Mouse (Mus musculus) lung, postnatal 0 days (tissue): Measurements from ENCODE around the gene Brcc3. TPM values are rescaled to one million over a fixed set of nuclear protein-coding genes. Genes with fewer than 3 reads are reported as not detected.
"Not testable (repeated sequence)": the region's sequence is repeated elsewhere in the genome, so short reads cannot be mapped to it uniquely, and the experiment has no call there.

Source experiments
- ATAC-seq: fragments of 200-750 bp; cut with Nextera tagmentation; 2 replicates; pipeline ENCODE4 v1.8.0; 2017; ENCODE audit warnings: moderate library complexity
- DNase-seq: peaks from one replicate; pipeline ENCODE4 v3.0.0-alpha.2; 2016; ENCODE audit warnings: low spot score
- H3K27ac ChIP-seq: fragments of 300-500 bp; sonication (generic); 2 replicates; pipeline ENCODE4 v1.5.1; 2014; ENCODE audit warnings: antibody characterized with exemption, mild to moderate bottlenecking, low read length, mixed read lengths
- H3K27me3 ChIP-seq: fragments of 300-500 bp; sonication (generic); replicated peaks from 2 replicates; pipeline ENCODE4 v1.6.1; 2014; ENCODE audit warnings: low read length, mixed read lengths; ENCODE audit not compliant: insufficient read depth
- H3K36me3 ChIP-seq: fragments of 300-500 bp; sonication (generic); 2 replicates; pipeline ENCODE4 v1.6.1; 2014; ENCODE audit warnings: low read length, mixed read lengths; ENCODE audit not compliant: insufficient read depth
- H3K4me1 ChIP-seq: fragments of 300-500 bp; sonication (generic); 2 replicates; pipeline ENCODE4 v1.6.1; 2014; ENCODE audit warnings: antibody characterized with exemption, low read depth, low read length, mixed read lengths; ENCODE audit not compliant: insufficient read depth
- H3K4me2 ChIP-seq: fragments of 300-500 bp; sonication (generic); replicated peaks from 2 replicates; pipeline ENCODE4 v1.6.1; 2014; ENCODE audit warnings: low read depth, mild to moderate bottlenecking, low read length, moderate library complexity, mixed read lengths
- H3K4me3 ChIP-seq: fragments of 300-500 bp; sonication (generic); 2 replicates; pipeline ENCODE4 v1.5.1; 2014; ENCODE audit warnings: low read depth, low read length
- H3K9ac ChIP-seq: fragments of 300-500 bp; sonication (generic); replicated peaks from 2 replicates; pipeline ENCODE4 v1.6.1; 2014; ENCODE audit warnings: low read depth, mild to moderate bottlenecking
- H3K9me3 ChIP-seq: fragments of 300-500 bp; sonication (generic); 2 replicates; pipeline ENCODE4 v1.6.1; 2016; ENCODE audit warnings: low read length, mixed read lengths
- CTCF ChIP-seq: IDR thresholded peaks from 2 replicates; pipeline ENCODE4 v1.5.1; 2016; ENCODE audit warnings: antibody characterized with exemption, mild to moderate bottlenecking
- EP300 ChIP-seq: IDR thresholded peaks from 2 replicates; pipeline ENCODE4 v1.6.1; 2016; ENCODE audit warnings: antibody characterized with exemption, mild to moderate bottlenecking, control low read depth
- WGBS: fragments of 180-500 bp; shearing (Covaris S2); extraction: QIAGEN DNeasy Blood & Tissue Kit; methylation state at CpG from one replicate; pipeline ENCODE4 v1.1.7; 2014; 5-methylcytosine and 5-hydroxymethylcytosine counted together
- polyA plus RNA-seq: library from polyadenylated mRNA; unstranded; fragments of >200 nt; fragmentation: Nextera tagmentation; extraction: Ambion mirVana; gene quantifications from 2 replicates; pipeline ENCODE4 v1.2.1, GENCODE M21; 2015

Brcc3 gene
- polyA plus RNA-seq, 1 experiment from 2014 or later = 27.9 TPM

DNA sequence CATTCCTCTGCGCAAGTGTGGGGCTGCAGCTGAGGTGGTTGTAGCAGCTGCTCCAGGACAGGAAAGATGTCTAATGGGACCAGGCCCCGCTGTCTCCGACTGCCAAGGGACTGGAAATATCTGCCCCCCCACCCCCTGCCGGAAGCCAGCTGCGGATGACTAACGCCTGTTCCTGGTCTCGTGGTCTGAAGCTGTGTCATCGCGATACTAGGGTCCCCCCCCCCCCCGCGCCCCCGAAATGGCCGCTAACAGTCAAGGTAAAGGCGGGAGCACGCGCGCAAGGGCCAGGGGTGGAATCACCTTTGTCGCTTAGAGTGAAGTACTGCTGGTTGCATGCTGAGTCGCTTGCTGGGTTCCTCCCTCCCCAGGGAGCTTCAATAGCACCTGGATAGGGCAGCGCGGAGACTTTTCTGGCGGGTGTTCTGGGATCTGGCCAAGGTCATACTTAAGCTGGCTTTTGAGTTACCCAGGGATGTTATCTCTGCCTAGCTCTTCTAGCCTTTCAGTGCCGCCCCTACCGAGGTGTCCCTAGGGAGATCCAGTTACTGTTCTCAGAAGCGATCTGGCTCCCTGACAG, 34.1 kb upstream of the Brcc3 start, which contains the start of the genes Fundc2 and F8:
TSS of gene Fundc2 (plus strand) at position 205 of the 577 bp plus-strand sequence.
TSS of gene F8 (minus strand) at position 421 of the 577 bp plus-strand sequence.
- no peaks in the 10 kb centered on the region for H3K27me3 ChIP-seq
- peak within 1 kb of the TSS; percentile 48 for H3K4me2 ChIP-seq
- 12% methylated on average over 13 of the region's 25 CpGs for WGBS
- H3K4me1 ChIP-seq = no peaks in the 10 kb centered on the region
- no peaks in the 10 kb centered on the region for H3K36me3 ChIP-seq
- DNase-seq (peak; percentile 88), ATAC-seq (peak; percentile 99)
- H3K9ac ChIP-seq = peak within 1 kb of the TSS; percentile 35
- H3K4me3 ChIP-seq = peak within 1 kb of the TSS; percentile 50
- TF ChIP-seq EP300 (peak; percentile 68; the same call in 1 of the 2 replicates), CTCF (no peak)
- H3K27ac ChIP-seq = peak within 1 kb of the TSS; percentile 71
- no peaks in the 10 kb centered on the region for H3K9me3 ChIP-seq

DNA sequence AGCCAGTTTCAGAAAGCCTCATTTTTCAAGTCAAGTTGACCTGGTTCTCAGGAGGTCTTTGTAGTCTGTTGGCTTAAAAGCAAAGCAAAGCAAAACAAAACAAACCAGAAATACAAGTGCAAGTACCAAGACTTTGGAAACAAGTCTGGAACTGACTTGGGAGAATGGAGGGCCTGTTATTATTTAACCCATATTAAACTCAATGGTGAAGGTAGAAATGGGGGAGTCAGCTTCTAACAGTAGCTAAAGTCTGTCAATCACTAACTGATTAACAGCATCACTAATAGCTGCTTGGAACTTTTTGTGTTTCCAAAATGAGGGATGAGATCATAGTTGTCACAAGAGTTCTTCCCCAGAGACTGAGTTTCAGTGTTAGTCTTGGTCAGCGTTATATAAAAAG, 17.0 kb upstream of the Brcc3 start:
- H3K4me2 ChIP-seq = no peak overlapping the region
- H3K36me3 ChIP-seq = no peaks in the 10 kb centered on the region
- no peaks in the 10 kb centered on the region for H3K4me1 ChIP-seq
- H3K27me3 ChIP-seq = no peaks in the 10 kb centered on the region
- whole genome bisulfite sequencing = 86% methylated on average over 1 of the region's 1 CpGs
- H3K27ac ChIP-seq = no peak overlapping the region
- ATAC-seq (no peak), DNase-seq (no peak)
- H3K9ac ChIP-seq = no peak overlapping the region
- H3K4me3 ChIP-seq = no peak overlapping the region
- no peaks in the 10 kb centered on the region for H3K9me3 ChIP-seq
- TF ChIP-seq EP300 = no peak
- TF ChIP-seq CTCF = no peak

DNA sequence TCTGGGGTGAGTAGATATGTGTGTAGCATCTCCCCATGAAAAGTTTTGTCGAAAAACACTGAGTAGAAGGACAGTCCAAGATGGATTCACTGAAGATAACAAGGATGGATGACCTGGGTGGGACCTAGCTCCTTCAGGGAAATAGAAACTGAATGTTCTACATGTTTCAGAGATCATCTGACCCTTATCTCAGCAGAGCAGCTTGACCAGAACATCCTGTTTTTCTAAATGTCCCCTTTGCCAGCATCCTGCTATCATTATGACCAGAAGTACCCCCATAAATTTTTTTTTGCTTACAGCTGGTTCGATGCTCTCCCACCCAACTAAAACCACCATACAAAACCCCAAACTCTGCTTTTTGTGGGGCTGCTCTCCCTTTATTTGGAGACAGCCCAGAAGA, 13.8 kb upstream of the Brcc3 start:
- ATAC-seq (no peak), DNase-seq (peak; percentile 7)
- Histone ChIP-seq H3K36me3 (no peaks in the 10 kb centered on the region), H3K27ac (no peak overlapping the region), H3K27me3 (no peaks in the 10 kb centered on the region), H3K9ac (no peak overlapping the region), H3K9me3 (no peaks in the 10 kb centered on the region), H3K4me3 (no peak overlapping the region), H3K4me1 (no peaks in the 10 kb centered on the region), H3K4me2 (no peak overlapping the region)
- TF ChIP-seq EP300 (peak; percentile 58; the same call in 1 of the 2 replicates), CTCF (no peak)
- 71% methylated on average over 2 of the region's 2 CpGs for WGBS

DNA sequence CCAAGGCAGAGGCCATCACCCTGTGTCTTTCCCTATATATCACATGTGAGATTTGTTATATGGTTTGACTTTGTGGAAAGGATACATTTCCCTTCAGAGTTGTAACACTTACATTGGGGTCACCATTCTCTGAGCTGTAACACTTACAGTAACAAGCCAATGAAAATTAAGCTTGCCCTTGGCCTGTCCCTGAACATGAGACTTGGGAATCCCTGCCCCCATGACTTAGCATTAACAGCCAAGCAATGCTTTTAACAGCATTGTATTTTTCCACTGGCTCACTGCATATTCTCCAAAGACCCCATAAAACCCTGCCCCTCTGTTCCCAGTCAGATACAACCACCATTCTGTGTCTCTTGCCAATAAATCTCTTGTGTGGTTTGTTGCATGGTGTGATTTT, 13.1 kb upstream of the Brcc3 start:
- no peak overlapping the region for H3K27ac ChIP-seq
- DNase-seq (no peak), ATAC-seq (no peak)
- H3K9me3 ChIP-seq = no peaks in the 10 kb centered on the region
- no peak overlapping the region for H3K9ac ChIP-seq
- H3K36me3 ChIP-seq = no peaks in the 10 kb centered on the region
- H3K27me3 ChIP-seq = no peaks in the 10 kb centered on the region
- H3K4me2 ChIP-seq = no peak overlapping the region
- no peak overlapping the region for H3K4me3 ChIP-seq
- H3K4me1 ChIP-seq = no peaks in the 10 kb centered on the region
- TF ChIP-seq CTCF = no peak
- TF ChIP-seq EP300 = no peak

DNA sequence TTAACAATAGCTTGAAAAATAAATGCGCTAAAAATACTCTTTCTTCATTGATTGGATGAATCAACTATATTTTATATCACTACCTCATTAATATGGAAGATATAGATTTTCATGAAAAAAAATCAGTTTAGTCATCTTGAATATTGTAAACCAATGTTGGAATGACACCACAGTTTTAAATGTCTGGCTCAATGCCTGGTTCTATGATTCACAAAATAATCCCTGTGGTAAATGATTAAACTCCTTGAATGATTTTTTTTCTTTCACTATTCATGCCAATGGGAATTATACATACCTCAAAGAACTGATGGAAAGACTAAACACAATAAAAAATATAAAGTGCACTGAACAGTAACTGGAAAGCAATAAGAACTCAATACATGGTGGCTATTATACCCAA, 6.7 kb upstream of the Brcc3 start:
- Histone ChIP-seq H3K4me1 (no peaks in the 10 kb centered on the region), H3K36me3 (no peaks in the 10 kb centered on the region), H3K4me2 (no peak overlapping the region), H3K4me3 (no peak overlapping the region), H3K9ac (no peak overlapping the region), H3K27me3 (no peaks in the 10 kb centered on the region), H3K9me3 (no peaks in the 10 kb centered on the region), H3K27ac (no peak overlapping the region)
- TF ChIP-seq CTCF (no peak), EP300 (no peak)
- ATAC-seq = no peak
- 97% methylated on average over 1 of the region's 1 CpGs for WGBS
- no peak for DNase-seq

DNA sequence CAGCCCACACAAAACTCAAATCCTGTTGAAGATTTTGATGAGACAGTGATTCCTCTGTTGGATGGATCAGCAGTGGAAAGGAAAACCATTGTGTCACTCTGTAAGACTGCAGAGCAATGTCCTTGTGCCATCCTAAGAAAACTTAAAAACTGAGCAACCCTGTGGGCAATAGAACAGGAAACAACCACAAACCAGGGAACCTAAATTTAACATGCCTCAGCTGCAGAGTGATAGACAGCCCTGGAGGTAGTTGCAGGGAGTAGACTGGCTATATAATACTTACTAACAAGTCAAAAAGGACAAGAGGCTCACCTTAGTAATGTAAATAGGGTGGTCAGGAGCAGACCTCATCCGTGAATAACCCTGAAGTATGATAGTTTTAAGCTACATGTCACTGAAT, 38.2 kb downstream of the Brcc3 start:
- no peaks in the 10 kb centered on the region for H3K27me3 ChIP-seq
- no peak overlapping the region for H3K4me2 ChIP-seq
- no peaks in the 10 kb centered on the region; the same call in 1 of the 2 replicates for H3K36me3 ChIP-seq
- 67% methylated on average over 1 of the region's 1 CpGs for whole genome bisulfite sequencing
- H3K27ac ChIP-seq = no peak overlapping the region
- H3K4me3 ChIP-seq = no peak overlapping the region
- DNase-seq (no peak), ATAC-seq (no peak)
- H3K9me3 ChIP-seq = no peaks in the 10 kb centered on the region
- no peak overlapping the region for H3K9ac ChIP-seq
- TF ChIP-seq CTCF (no peak), EP300 (no peak)
- H3K4me1 ChIP-seq = no peaks in the 10 kb centered on the region

DNA sequence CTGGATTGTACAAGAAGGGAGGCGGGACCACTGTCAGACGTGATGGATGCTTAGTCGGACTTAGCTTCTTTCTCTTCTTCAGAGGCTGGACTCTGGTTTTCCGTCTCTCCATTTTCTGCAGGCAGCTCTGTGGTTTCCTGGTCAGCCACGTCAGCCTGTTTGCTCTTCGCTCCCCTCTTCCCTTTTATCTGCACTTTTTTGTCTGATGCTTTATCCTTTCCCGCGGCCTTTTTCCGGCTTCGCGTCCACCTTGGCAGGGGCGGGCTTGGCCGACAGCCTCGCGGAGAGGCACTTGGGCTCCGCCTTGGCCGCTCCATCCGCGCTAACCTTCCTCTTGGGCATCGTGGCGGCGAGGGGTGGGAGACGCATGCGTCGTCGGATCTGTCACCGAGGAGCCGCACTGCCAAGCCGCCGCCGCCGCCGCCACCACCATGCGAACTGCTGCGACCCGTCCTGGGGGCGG, 58.8 kb downstream of the Brcc3 start:
- H3K4me2 ChIP-seq = peak overlapping the region; percentile 42
- 11% methylated on average over 37 of the region's 37 CpGs for WGBS
- DNase-seq = peak; percentile 23
- H3K9me3 ChIP-seq, H3K4me1 ChIP-seq, H3K27ac ChIP-seq, H3K36me3 ChIP-seq, H3K27me3 ChIP-seq: not testable (repeated sequence)
- H3K9ac ChIP-seq = 0 out of 2 replicates have a peak overlapping the region, but pooled peaks have one; percentile 8
- ATAC-seq = peak; percentile 60
- peak overlapping the region; percentile 27 for H3K4me3 ChIP-seq
